Mouse (Mus musculus) G1E (cell line): ENCODE data around the gene Arid3c. TPM values are rescaled to one million over a fixed set of nuclear protein-coding genes. Genes with fewer than 3 reads are reported as not detected.
"Not testable (repeated sequence)": the region's sequence is repeated elsewhere in the genome, so short reads cannot be mapped to it uniquely, and the experiment has no call there.

ENCODE experiments used
- ATAC-seq: 2 replicates; pipeline ENCODE4 v1.8.0; 2016; ENCODE audit warnings: mild to moderate bottlenecking; ENCODE audit not compliant: insufficient number of reproducible peaks, poor library complexity, low FRiP score, severe bottlenecking; ENCODE audit errors: extremely low read depth
- DNase-seq: peaks from one replicate; pipeline ENCODE4 v3.0.0; 2012; ENCODE audit warnings: low spot score
- H3K27me3 ChIP-seq: 2 replicates; pipeline ENCODE4 v1.6.1; 2012; ENCODE audit warnings: mild to moderate bottlenecking, low read length, inconsistent platforms; ENCODE audit not compliant: insufficient read depth
- H3K36me3 ChIP-seq: replicated peaks from 2 replicates; pipeline ENCODE3; 2012; ENCODE audit warnings: mild to moderate bottlenecking, inconsistent platforms
- H3K4me1 ChIP-seq: 2 replicates; pipeline ENCODE4 v1.6.1; 2012; ENCODE audit warnings: low read depth, low read length, inconsistent platforms, mixed read lengths; ENCODE audit not compliant: insufficient read depth
- H3K4me3 ChIP-seq: 2 replicates; pipeline ENCODE4 v1.5.1; 2012; ENCODE audit warnings: low read depth, mild to moderate bottlenecking, inconsistent platforms, low read length, moderate library complexity, mixed read lengths
- H3K9me3 ChIP-seq: replicated peaks from 2 replicates; pipeline ENCODE4 v1.6.1; 2012; ENCODE audit warnings: inconsistent platforms
- CTCF ChIP-seq: IDR thresholded peaks from 2 replicates; pipeline ENCODE4 v1.5.1; 2012; ENCODE audit warnings: low read depth, low read length, inconsistent platforms, mixed read lengths
- GATA1 ChIP-seq: IDR thresholded peaks from 2 replicates; pipeline ENCODE4 v1.6.1; 2012; ENCODE audit warnings: borderline replicate concordance, low read length, inconsistent platforms, mixed read lengths
- GATA2 ChIP-seq: IDR thresholded peaks from 2 replicates; pipeline ENCODE4 v1.6.1; 2012; ENCODE audit warnings: low read depth, low read length, inconsistent platforms, borderline replicate concordance
- POLR2AphosphoS5 ChIP-seq: IDR thresholded peaks from 2 replicates; pipeline ENCODE4 v1.6.1; 2012; ENCODE audit warnings: low read depth, low read length, inconsistent platforms; ENCODE audit not compliant: insufficient replicate concordance
- TAL1 ChIP-seq: conservative IDR thresholded peaks from 2 replicates; pipeline ENCODE4 v1.6.1; 2012; ENCODE audit warnings: low read depth, low read length, inconsistent platforms, mixed read lengths
- polyA plus RNA-seq: library from polyadenylated mRNA; stranded (reverse); fragments of >175 nt; gene quantifications from 2 replicates; pipeline ENCODE4 v1.2.3, GENCODE M21; 2012
- total RNA-seq, 2 experiments: library from RNA; stranded (forward) in 1 of 2; stranded (reverse) in 1 of 2; fragments of 200-1000 nt in 1 of 2; fragments of >200 nt in 1 of 2; fragmentation: Nextera tagmentation in 1 of 2; gene quantifications; 2 replicates each; pipeline ENCODE4 v1.2.3; 2014 to 2017

Arid3c gene
- total and polyA plus RNA-seq, 3 experiments: not detected

GRCm38 (mm10) chr4:41707011-41707535, 23.9 kb downstream of the Arid3c start:
- Histone ChIP-seq H3K9me3 (no peaks in the 10 kb centered on the region), H3K4me1 (peaks cover 28% of the 10 kb centered on the region), H3K27me3 (peaks cover 23% of the 10 kb centered on the region), H3K36me3 (peaks cover 20% of the 10 kb centered on the region), H3K4me3 (no peak overlapping the region)
- peak; percentile 22 for ATAC-seq
- peak; percentile 44 for DNase-seq
- TF ChIP-seq GATA2 (no peak), GATA1 (no peak), CTCF (no peak), POLR2AphosphoS5 (no peak), TAL1 (no peak)

- peaks cover 18% of the 10 kb centered on the region for H3K4me1 ChIP-seq
- no peak for DNase-seq
- no peak overlapping the region for H3K4me3 ChIP-seq
- TF ChIP-seq GATA1: no peak
- no peak for TF ChIP-seq POLR2AphosphoS5
- no peak for TF ChIP-seq TAL1
- no peak for TF ChIP-seq CTCF
- TF ChIP-seq GATA2: no peak
- peaks cover 11% of the 10 kb centered on the region for H3K36me3 ChIP-seq
- no peak for ATAC-seq
- no peaks in the 10 kb centered on the region for H3K9me3 ChIP-seq
- peaks cover 23% of the 10 kb centered on the region for H3K27me3 ChIP-seq
These were observed 24.8 kb downstream of the Arid3c start for GRCm38 (mm10) chr4:41705922-41706754.

DNA sequence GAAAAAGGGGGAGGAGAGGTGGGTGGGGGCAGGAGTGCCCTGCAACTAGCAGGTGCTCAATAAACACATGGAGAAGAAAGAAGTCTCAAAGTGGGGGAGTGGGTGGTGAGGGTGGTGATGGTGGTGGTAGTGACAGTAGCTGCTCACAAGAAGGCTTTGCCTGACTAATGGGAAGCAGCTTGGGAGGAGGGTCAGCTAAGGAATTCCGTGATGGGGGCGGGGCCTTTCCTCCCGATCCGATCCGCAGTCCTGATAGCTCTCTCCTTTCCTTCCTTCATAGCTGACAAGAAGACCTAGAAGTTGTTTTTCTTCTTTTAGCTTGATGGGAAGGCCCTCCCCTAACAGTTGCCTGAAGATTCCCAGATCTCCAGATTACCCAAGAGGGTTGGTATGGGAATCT, 26.3 kb downstream of the Arid3c start:
- TF ChIP-seq CTCF: no peak
- no peak for TF ChIP-seq GATA2
- TF ChIP-seq GATA1: no peak
- no peak for TF ChIP-seq POLR2AphosphoS5
- DNase-seq (no peak), ATAC-seq (no peak)
- Histone ChIP-seq H3K4me3 (no peak overlapping the region), H3K4me1 (peaks cover 15% of the 10 kb centered on the region), H3K27me3 (peaks cover 23% of the 10 kb centered on the region), H3K9me3 (no peaks in the 10 kb centered on the region), H3K36me3 (no peaks in the 10 kb centered on the region)

GRCm38 (mm10) chr4:41702226-41702625, 28.7 kb downstream of the Arid3c start:
- not testable (repeated sequence) for H3K9me3 ChIP-seq, ATAC-seq
- H3K27me3 ChIP-seq: peaks cover 16% of the 10 kb centered on the region

GRCm38 (mm10) chr4:41700224-41700623, 30.7 kb downstream of the Arid3c start:
- not testable (repeated sequence) for H3K9me3 ChIP-seq, H3K27me3 ChIP-seq, H3K36me3 ChIP-seq, ATAC-seq, H3K4me1 ChIP-seq, DNase-seq, H3K4me3 ChIP-seq

More at GRCm38 (mm10) chr4:41702226-41702625, 28.7 kb downstream of the Arid3c start:
- H3K36me3 ChIP-seq, H3K4me3 ChIP-seq, H3K4me1 ChIP-seq, DNase-seq: not testable (repeated sequence)

GRCm38 (mm10) chr4:41699783-41700182, 31.2 kb downstream of the Arid3c start, which contains the start of gene Il11ra1:
Il11ra1 (plus strand) TSS chr4:41699989.
- H3K4me3 ChIP-seq, H3K36me3 ChIP-seq, ATAC-seq, H3K9me3 ChIP-seq, H3K4me1 ChIP-seq, H3K27me3 ChIP-seq, DNase-seq: not testable (repeated sequence)

DNA sequence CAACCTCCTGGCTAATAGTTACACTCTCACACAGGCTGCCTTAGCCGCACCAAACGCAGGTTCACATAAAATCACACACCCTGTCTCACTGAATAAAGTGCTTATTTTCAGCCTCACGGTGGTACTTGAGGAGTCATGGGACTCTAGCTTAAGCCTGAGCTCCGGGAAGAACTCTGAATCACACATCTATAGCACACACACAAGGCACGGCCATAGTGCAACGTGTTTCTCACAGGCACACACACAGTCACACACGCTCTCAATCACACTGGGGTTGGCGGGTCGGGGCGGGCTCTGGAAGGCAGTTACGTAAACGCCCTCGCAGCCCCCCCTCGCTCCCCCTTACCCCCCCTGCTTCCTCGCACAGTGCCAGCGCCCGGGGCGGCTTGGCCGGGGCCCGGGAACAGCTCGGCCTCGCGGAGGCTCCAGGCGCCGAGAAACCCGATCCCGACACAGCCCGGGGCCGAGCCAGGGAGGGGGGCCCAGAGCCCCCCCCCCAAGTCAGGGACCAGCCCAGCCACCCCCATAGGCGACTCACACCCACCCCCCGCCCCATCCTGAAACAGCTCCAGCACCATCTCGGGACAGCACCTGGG, 32.4 kb downstream of the Arid3c start:
- H3K4me3 ChIP-seq, DNase-seq, H3K9me3 ChIP-seq, ATAC-seq, H3K36me3 ChIP-seq, H3K27me3 ChIP-seq, H3K4me1 ChIP-seq: not testable (repeated sequence)

DNA sequence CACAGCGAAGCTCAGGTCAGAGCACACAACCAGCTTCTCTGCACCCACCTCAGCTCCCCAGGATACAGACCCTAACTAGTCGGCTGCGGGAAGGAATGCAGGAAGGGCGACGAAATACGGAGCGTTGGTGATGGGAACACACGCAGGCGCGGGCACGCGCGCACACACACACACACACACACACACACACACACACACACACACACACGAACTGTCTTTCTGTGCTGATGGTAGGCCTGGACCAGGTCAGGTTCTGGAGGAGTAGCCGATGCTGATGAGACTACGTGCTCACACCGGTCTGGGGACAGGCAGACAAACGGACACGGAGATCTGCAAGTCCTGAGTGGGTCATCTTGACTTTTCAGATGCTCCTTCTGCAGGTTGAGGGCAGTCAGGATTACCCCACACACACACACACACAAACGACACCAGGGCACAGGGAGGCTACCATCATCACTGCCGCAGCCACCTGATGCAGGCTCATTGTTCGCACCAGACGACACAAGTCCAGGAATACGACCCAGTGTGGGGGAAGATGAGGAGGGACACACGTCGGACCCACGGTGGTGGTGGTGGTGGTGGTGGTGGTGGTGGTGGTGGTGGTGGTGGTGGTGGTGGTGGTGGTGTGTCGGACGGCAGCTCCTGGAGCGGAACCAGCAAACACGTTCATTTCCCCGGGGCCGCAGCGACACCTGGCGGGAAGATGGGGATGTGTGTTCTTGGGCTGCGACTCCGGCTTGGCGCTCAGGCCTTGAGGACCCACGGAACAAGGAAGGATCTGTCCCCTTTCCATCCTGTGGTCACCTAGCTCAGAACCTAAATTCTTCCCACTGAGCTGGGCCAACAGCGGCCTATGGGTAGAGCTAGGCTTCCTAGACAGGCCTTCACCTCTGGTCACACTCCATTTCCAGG, 33.8 kb downstream of the Arid3c start, which contains the start of gene Cntfr:
Gene Cntfr (minus strand): TSS at position 160 of the 912 bp plus-strand sequence.
- not testable (repeated sequence) for H3K27me3 ChIP-seq, DNase-seq, ATAC-seq, H3K36me3 ChIP-seq, H3K4me1 ChIP-seq, H3K9me3 ChIP-seq, H3K4me3 ChIP-seq

DNA sequence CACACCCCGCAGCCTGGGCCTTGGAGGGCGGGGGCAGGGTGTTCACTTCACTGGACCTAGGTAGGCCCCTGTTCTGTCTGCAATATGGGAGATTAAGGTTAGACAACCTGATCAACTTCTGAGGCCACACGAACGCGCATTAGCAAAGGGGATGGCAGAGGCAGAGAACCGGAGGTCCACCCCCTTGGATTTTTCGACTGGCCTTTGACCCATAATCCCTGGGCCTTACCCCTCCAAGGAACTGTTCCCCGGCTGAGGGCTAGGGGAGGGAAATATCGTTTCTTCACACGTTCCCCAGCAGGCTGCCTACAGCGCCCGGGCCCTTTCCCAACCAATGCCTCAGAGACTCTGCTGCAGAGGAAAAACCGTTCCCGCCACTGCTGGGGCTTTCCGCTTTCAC, 34.5 kb downstream of the Arid3c start:
- not testable (repeated sequence) for DNase-seq, H3K9me3 ChIP-seq, H3K4me3 ChIP-seq, H3K36me3 ChIP-seq, H3K4me1 ChIP-seq, ATAC-seq, H3K27me3 ChIP-seq
